Mouse (Mus musculus) heart, embryonic 13.5 days (tissue): ENCODE results near the gene Trmt2b. TPM values are rescaled to one million over a fixed set of nuclear protein-coding genes. Genes with fewer than 3 reads are reported as not detected.
A peak's percentile ranks its signal among the peaks of the same experiment; 100 is the strongest.

Source experiments
- ATAC-seq: fragments of 200-750 bp; cut with Nextera tagmentation; 2 replicates; pipeline ENCODE4 v1.8.0; 2017; ENCODE audit warnings: moderate TSS enrichment; ENCODE audit not compliant: insufficient number of reproducible peaks, low FRiP score, low TSS enrichment; ENCODE audit errors: extremely low read depth
- H3K27ac ChIP-seq: fragments of 300-500 bp; sonication (generic); replicated peaks from 2 replicates; pipeline ENCODE4 v1.5.1; 2015; ENCODE audit warnings: moderate library complexity, mild to moderate bottlenecking, inconsistent platforms
- H3K27me3 ChIP-seq: fragments of 300-500 bp; sonication (generic); replicated peaks from 2 replicates; pipeline ENCODE4 v1.6.1; 2015; ENCODE audit warnings: mild to moderate bottlenecking, inconsistent platforms
- H3K36me3 ChIP-seq: fragments of 300-500 bp; sonication (generic); 2 replicates; pipeline ENCODE4 v1.6.1; 2015; ENCODE audit warnings: mild to moderate bottlenecking, inconsistent platforms
- H3K4me1 ChIP-seq: fragments of 300-500 bp; sonication (generic); 2 replicates; pipeline ENCODE4 v1.6.1; 2015; ENCODE audit warnings: inconsistent platforms
- H3K4me2 ChIP-seq: fragments of 300-500 bp; sonication (generic); 2 replicates; pipeline ENCODE4 v1.6.1; 2015; ENCODE audit warnings: inconsistent platforms, mild to moderate bottlenecking, moderate library complexity
- H3K4me3 ChIP-seq: fragments of 300-500 bp; sonication (generic); 2 replicates; pipeline ENCODE4 v1.5.1; 2015; ENCODE audit warnings: moderate library complexity, mild to moderate bottlenecking, inconsistent platforms
- H3K9ac ChIP-seq: fragments of 300-500 bp; sonication (generic); 2 replicates; pipeline ENCODE4 v1.6.1; 2015; ENCODE audit warnings: inconsistent platforms, mild to moderate bottlenecking, moderate library complexity
- H3K9me3 ChIP-seq: fragments of 300-500 bp; sonication (generic); 2 replicates; pipeline ENCODE4 v1.6.1; 2016; ENCODE audit warnings: inconsistent platforms
- WGBS: fragments of 180-500 bp; shearing (Covaris S2); methylation state at CpG from one replicate; pipeline ENCODE4 v1.1.7; 2015; ENCODE audit warnings: mixed read lengths; 5-methylcytosine and 5-hydroxymethylcytosine counted together
- polyA plus RNA-seq: library from polyadenylated mRNA; unstranded; fragments of >200 nt; fragmentation: Nextera tagmentation; extraction: Ambion mirVana; gene quantifications from 2 replicates; pipeline ENCODE4 v1.2.1, GENCODE M21; 2015

Gene Trmt2b
- polyA plus RNA-seq, 1 experiment from 2014 or later, result 34.2 TPM

GRCm38 (mm10) chrX:134287305-134287704, 10.5 kb upstream of the Trmt2b start:
- Histone ChIP-seq H3K4me3 (no peak overlapping the region), H3K36me3 (no peaks in the 10 kb centered on the region), H3K9ac (no peak overlapping the region), H3K4me2 (no peak overlapping the region), H3K9me3 (no peaks in the 10 kb centered on the region), H3K27me3 (peaks cover 8% of the 10 kb centered on the region; the same call in 1 of the 2 replicates), H3K27ac (no peak overlapping the region), H3K4me1 (no peaks in the 10 kb centered on the region)
- 82% methylated on average over 2 of the region's 2 CpGs for WGBS
- ATAC-seq, result no peak

GRCm38 (mm10) chrX:134285791-134286190, 9.0 kb upstream of the Trmt2b start:
- Histone ChIP-seq H3K27ac (no peak overlapping the region), H3K9me3 (no peaks in the 10 kb centered on the region), H3K4me1 (no peaks in the 10 kb centered on the region), H3K4me2 (no peak overlapping the region), H3K4me3 (no peak overlapping the region), H3K36me3 (no peaks in the 10 kb centered on the region), H3K9ac (no peak overlapping the region), H3K27me3 (no peaks in the 10 kb centered on the region)
- WGBS, result 62% methylated on average over 4 of the region's 4 CpGs
- ATAC-seq, result no peak

- Histone ChIP-seq H3K4me2 (no peak overlapping the region), H3K4me3 (no peak overlapping the region), H3K27ac (no peak overlapping the region), H3K9ac (no peak overlapping the region), H3K4me1 (no peaks in the 10 kb centered on the region), H3K27me3 (no peaks in the 10 kb centered on the region), H3K36me3 (no peaks in the 10 kb centered on the region), H3K9me3 (no peaks in the 10 kb centered on the region)
- no peak for ATAC-seq
- 81% methylated on average over 2 of the region's 2 CpGs for WGBS
These were observed 8.3 kb upstream of the Trmt2b start for GRCm38 (mm10) chrX:134285102-134285501.

- H3K9ac ChIP-seq, result no peak overlapping the region
- ATAC-seq, result no peak
- no peaks in the 10 kb centered on the region for H3K4me1 ChIP-seq
- H3K36me3 ChIP-seq, result no peaks in the 10 kb centered on the region
- H3K27me3 ChIP-seq, result no peaks in the 10 kb centered on the region
- H3K4me3 ChIP-seq, result no peak overlapping the region
- no peaks in the 10 kb centered on the region for H3K9me3 ChIP-seq
- 71% methylated on average over 3 of the region's 3 CpGs for whole genome bisulfite sequencing
- no peak overlapping the region for H3K4me2 ChIP-seq
- H3K27ac ChIP-seq, result no peak overlapping the region
These were observed 3.7 kb upstream of the Trmt2b start for GRCm38 (mm10) chrX:134280531-134280930.

- Histone ChIP-seq H3K36me3 (no peaks in the 10 kb centered on the region), H3K4me3 (peak overlapping the region; percentile 53), H3K9ac (peak overlapping the region; percentile 74), H3K9me3 (no peaks in the 10 kb centered on the region), H3K4me2 (peak overlapping the region; percentile 68), H3K27me3 (no peaks in the 10 kb centered on the region), H3K27ac (peak overlapping the region; percentile 91), H3K4me1 (no peaks in the 10 kb centered on the region)
- ATAC-seq, result no peak
- WGBS, result 11% methylated on average over 6 of the region's 6 CpGs
These were observed 1.1 kb downstream of the Trmt2b start for GRCm38 (mm10) chrX:134275715-134276114.

GRCm38 (mm10) chrX:134262129-134262528, 14.7 kb downstream of the Trmt2b start:
- Histone ChIP-seq H3K9ac (no peak overlapping the region), H3K4me2 (no peak overlapping the region), H3K9me3 (no peaks in the 10 kb centered on the region), H3K4me3 (no peak overlapping the region), H3K27ac (no peak overlapping the region), H3K4me1 (no peaks in the 10 kb centered on the region), H3K36me3 (peaks cover 65% of the 10 kb centered on the region), H3K27me3 (no peaks in the 10 kb centered on the region)
- ATAC-seq, result no peak
- 77% methylated on average over 11 of the region's 11 CpGs for WGBS

GRCm38 (mm10) chrX:134261191-134261590, 15.6 kb downstream of the Trmt2b start:
- Histone ChIP-seq H3K27ac (no peak overlapping the region), H3K36me3 (peaks cover 56% of the 10 kb centered on the region), H3K27me3 (no peaks in the 10 kb centered on the region), H3K4me3 (no peak overlapping the region), H3K4me1 (no peaks in the 10 kb centered on the region), H3K4me2 (no peak overlapping the region), H3K9ac (no peak overlapping the region), H3K9me3 (no peaks in the 10 kb centered on the region)
- 65% methylated on average over 5 of the region's 5 CpGs for WGBS
- no peak for ATAC-seq

GRCm38 (mm10) chrX:134248202-134248601, 28.6 kb downstream of the Trmt2b start:
- Histone ChIP-seq H3K27ac (no peak overlapping the region), H3K9me3 (peaks cover 5% of the 10 kb centered on the region; the same call in 1 of the 2 replicates), H3K9ac (no peak overlapping the region), H3K4me3 (no peak overlapping the region), H3K36me3 (peaks cover 25% of the 10 kb centered on the region), H3K4me1 (peaks cover 4% of the 10 kb centered on the region; the same call in 1 of the 2 replicates), H3K4me2 (no peak overlapping the region), H3K27me3 (no peaks in the 10 kb centered on the region)
- no peak for ATAC-seq
- 45% methylated on average over 2 of the region's 2 CpGs for WGBS

- peaks cover 38% of the 10 kb centered on the region for H3K36me3 ChIP-seq
- H3K9ac ChIP-seq, result no peak overlapping the region
- no peak overlapping the region for H3K4me2 ChIP-seq
- H3K27me3 ChIP-seq, result no peaks in the 10 kb centered on the region
- no peak for ATAC-seq
- 84% methylated on average over 10 of the region's 10 CpGs for WGBS
- H3K27ac ChIP-seq, result no peak overlapping the region
- peaks cover 4% of the 10 kb centered on the region; the same call in 1 of the 2 replicates for H3K4me1 ChIP-seq
- peaks cover 5% of the 10 kb centered on the region; the same call in 1 of the 2 replicates for H3K9me3 ChIP-seq
- H3K4me3 ChIP-seq, result no peak overlapping the region
These were observed 30.8 kb downstream of the Trmt2b start for GRCm38 (mm10) chrX:134245946-134246345.

GRCm38 (mm10) chrX:134238266-134238665, 38.5 kb downstream of the Trmt2b start:
- Histone ChIP-seq H3K36me3 (peaks cover 52% of the 10 kb centered on the region), H3K9me3 (no peaks in the 10 kb centered on the region), H3K4me1 (no peaks in the 10 kb centered on the region), H3K27me3 (no peaks in the 10 kb centered on the region), H3K4me2 (no peak overlapping the region), H3K27ac (no peak overlapping the region), H3K9ac (no peak overlapping the region), H3K4me3 (no peak overlapping the region)
- ATAC-seq, result no peak
- 88% methylated on average over 10 of the region's 10 CpGs for WGBS

- Histone ChIP-seq H3K4me1 (no peaks in the 10 kb centered on the region), H3K9ac (no peak overlapping the region), H3K27ac (no peak overlapping the region), H3K4me2 (no peak overlapping the region), H3K27me3 (no peaks in the 10 kb centered on the region), H3K36me3 (peaks cover 15% of the 10 kb centered on the region), H3K9me3 (no peaks in the 10 kb centered on the region), H3K4me3 (no peak overlapping the region)
- no peak for ATAC-seq
- 81% methylated on average over 1 of the region's 1 CpGs for WGBS
These were observed 43.7 kb downstream of the Trmt2b start for GRCm38 (mm10) chrX:134233048-134233447.

GRCm38 (mm10) chrX:134221856-134222255, 54.9 kb downstream of the Trmt2b start, which contains the start of gene Nox1:
TSS of gene Nox1 (minus strand) at chrX:134221956.
- H3K27me3 ChIP-seq, result no peaks in the 10 kb centered on the region
- H3K4me1 ChIP-seq, result peaks cover 3% of the 10 kb centered on the region; the same call in 1 of the 2 replicates
- 49% methylated on average over 4 of the region's 4 CpGs for WGBS
- H3K9ac ChIP-seq, result no peak within 1 kb of the TSS
- H3K4me3 ChIP-seq, result no peak within 1 kb of the TSS
- peaks cover 29% of the 10 kb centered on the region for H3K36me3 ChIP-seq
- H3K9me3 ChIP-seq, result no peaks in the 10 kb centered on the region
- no peak within 1 kb of the TSS for H3K4me2 ChIP-seq
- no peak within 1 kb of the TSS for H3K27ac ChIP-seq
- ATAC-seq, result no peak
